8 mouse cellular contexts compared by ENCODE assay signal in the genomic region with DNA sequence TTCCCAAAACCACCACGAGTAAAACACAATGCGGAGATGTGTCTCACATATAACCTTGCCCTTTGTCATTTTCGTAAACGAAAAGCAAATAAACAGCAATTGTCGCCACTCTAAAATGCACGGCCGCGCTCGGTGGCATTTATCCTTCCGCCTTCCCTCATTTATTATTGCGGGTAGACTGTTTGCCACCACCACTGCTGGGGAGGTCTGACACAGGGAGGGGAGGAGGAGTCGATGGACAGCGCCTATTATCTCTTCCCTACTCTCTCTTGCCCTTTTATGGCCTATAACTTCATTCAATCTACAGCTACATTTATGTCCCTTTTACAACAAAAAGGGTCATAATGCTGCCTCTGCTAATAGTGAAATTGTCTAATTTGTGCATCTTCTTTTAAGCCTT.
DNase-seq lines count a peak whose midpoint lies in the region; ATAC-seq and TF ChIP-seq lines count a peak whose summit lies in the region.

No protein-coding gene starts in this region.

- no peak overlapping the region for H3K9ac ChIP-seq in liver, adult 2 months (ENCODE audit: low read depth, low read length)
- peak overlapping the region; percentile 68; the same call in 1 of the 2 replicates for H3K9ac ChIP-seq in forebrain, embryonic 14.5 days (ENCODE audit: low read length)
- peak overlapping the region; percentile 60; the same call in 1 of the 2 replicates for H3K9ac ChIP-seq in neural tube, embryonic 15.5 days (replicated peaks)

- H3K4me2 ChIP-seq in forebrain, embryonic 14.5 days (ENCODE audit: low read length), result peak overlapping the region; percentile 73
- peak overlapping the region; percentile 81 for H3K4me2 ChIP-seq in neural tube, embryonic 15.5 days

- ATAC-seq in forebrain, embryonic 14.5 days, result no peak; the same call in 1 of the 2 replicates
- ATAC-seq in neural tube, embryonic 15.5 days (ENCODE audit: low FRiP score), result no peak
- no peak for ATAC-seq in erythroid progenitor cell, adult 5-6 weeks (replicated peaks; ENCODE audit: low FRiP score, poor library complexity, severe bottlenecking)

- H3K79me2 ChIP-seq in liver, adult 2 months (ENCODE audit: control insufficient read depth, insufficient read depth, low read length), result no peaks in the 10 kb centered on the region

- TF ChIP-seq CTCF in liver, adult 2 months (IDR thresholded peaks at IDR 0.05; ENCODE audit: low read depth, low read length), result no peak

- H3K9me3 ChIP-seq in forebrain, embryonic 14.5 days (replicated peaks; ENCODE audit: control insufficient read depth, low read length), result no peaks in the 10 kb centered on the region
- no peaks in the 10 kb centered on the region for H3K9me3 ChIP-seq in limb, embryonic 10.5 days (replicated peaks)
- H3K9me3 ChIP-seq in neural tube, embryonic 15.5 days (replicated peaks), result no peaks in the 10 kb centered on the region

- WGBS in liver, adult 2 months, result 13% methylated on average over 13 of the region's 13 CpGs
- WGBS in forebrain, embryonic 14.5 days, result 15% methylated on average over 13 of the region's 13 CpGs
- 34% methylated on average over 13 of the region's 13 CpGs for whole genome bisulfite sequencing in limb, embryonic 10.5 days
- 6% methylated on average over 13 of the region's 13 CpGs for WGBS in neural tube, embryonic 15.5 days

- H3K27me3 ChIP-seq in liver, adult 2 months (ENCODE audit: control insufficient read depth, insufficient read depth, low read length), result no peaks in the 10 kb centered on the region
- no peaks in the 10 kb centered on the region for H3K27me3 ChIP-seq in forebrain, embryonic 14.5 days (replicated peaks; ENCODE audit: control insufficient read depth, insufficient read depth, low read length)
- no peaks in the 10 kb centered on the region for H3K27me3 ChIP-seq in limb, embryonic 10.5 days (ENCODE audit: low read depth, poor library complexity, severe bottlenecking)
- H3K27me3 ChIP-seq in neural tube, embryonic 15.5 days (replicated peaks), result no peaks in the 10 kb centered on the region; the same call in 1 of the 2 replicates

- peak; percentile 21 for DNase-seq in liver, adult 2 months (ENCODE audit: extremely low read depth, low read depth, low spot score)
- no peak for DNase-seq in liver
- peak; percentile 35 for DNase-seq in forebrain, embryonic 14.5 days (ENCODE audit: low spot score)
- DNase-seq in limb, embryonic 10.5 days (ENCODE audit: low spot score), result peak; percentile 30
- no peak for DNase-seq in frontal cortex, postnatal 14 days (ENCODE audit: low spot score in 2 of 2)
- DNase-seq in spleen, postnatal 4 days (ENCODE audit: low spot score in 2 of 2), result no peak

- TF ChIP-seq POLR2A in liver, adult 2 months (IDR thresholded peaks at IDR 0.05; ENCODE audit: extremely low read depth, insufficient read depth, low read length), result no peak

- no peak overlapping the region; the same call in 1 of the 2 replicates for H3K4me3 ChIP-seq in liver, adult 2 months (ENCODE audit: insufficient read depth, low read depth, low read length)
- peak overlapping the region; percentile 31; the same call in 1 of the 2 replicates for H3K4me3 ChIP-seq in forebrain, embryonic 14.5 days (ENCODE audit: low read depth, low read length)
- H3K4me3 ChIP-seq in limb, embryonic 10.5 days, result peak overlapping the region; percentile 49
- peak overlapping the region; percentile 41 for H3K4me3 ChIP-seq in neural tube, embryonic 15.5 days (replicated peaks)

- H3K4me1 ChIP-seq in liver, adult 2 months (ENCODE audit: control insufficient read depth, insufficient read depth, low read length), result peaks cover 5% of the 10 kb centered on the region; the same call in 1 of the 2 replicates
- H3K4me1 ChIP-seq in forebrain, embryonic 14.5 days (ENCODE audit: control insufficient read depth, insufficient read depth, low read length), result peaks cover 13% of the 10 kb centered on the region; the same call in 1 of the 2 replicates
- H3K4me1 ChIP-seq in limb, embryonic 10.5 days, result peaks cover 18% of the 10 kb centered on the region
- H3K4me1 ChIP-seq in neural tube, embryonic 15.5 days, result peaks cover 13% of the 10 kb centered on the region

- no peaks in the 10 kb centered on the region for H3K36me3 ChIP-seq in liver, adult 2 months (ENCODE audit: control insufficient read depth, insufficient read depth, low read length)
- H3K36me3 ChIP-seq in forebrain, embryonic 14.5 days (ENCODE audit: control insufficient read depth, insufficient read depth, low read length), result no peaks in the 10 kb centered on the region
- no peaks in the 10 kb centered on the region for H3K36me3 ChIP-seq in limb, embryonic 10.5 days
- H3K36me3 ChIP-seq in neural tube, embryonic 15.5 days, result no peaks in the 10 kb centered on the region

- H3K27ac ChIP-seq in liver, adult 2 months (replicated peaks; ENCODE audit: insufficient read depth, low read depth, low read length), result no peak overlapping the region
- no peak overlapping the region for H3K27ac ChIP-seq in forebrain, embryonic 14.5 days (ENCODE audit: low read depth, low read length)
- H3K27ac ChIP-seq in limb, embryonic 10.5 days, result peak overlapping the region; percentile 84
- peak overlapping the region; percentile 64; the same call in 1 of the 2 replicates for H3K27ac ChIP-seq in neural tube, embryonic 15.5 days (replicated peaks)

Comparison
In these comparisons a context has a peak if more than half of its experiments do, and no peak if none do; other contexts are left out.
1. DNase-seq: peak in liver, adult 2 months (single experiment), forebrain, embryonic 14.5 days (single experiment) and limb, embryonic 10.5 days (single experiment); none in liver (single experiment), frontal cortex, postnatal 14 days (0 of 2) and spleen, postnatal 4 days (0 of 2).
2. H3K27ac ChIP-seq: peak in limb, embryonic 10.5 days (single experiment) and neural tube, embryonic 15.5 days (single experiment); none in liver, adult 2 months (single experiment) and forebrain, embryonic 14.5 days (single experiment).